ENCODE assay signal across 8 mouse cellular contexts in the genomic region with DNA sequence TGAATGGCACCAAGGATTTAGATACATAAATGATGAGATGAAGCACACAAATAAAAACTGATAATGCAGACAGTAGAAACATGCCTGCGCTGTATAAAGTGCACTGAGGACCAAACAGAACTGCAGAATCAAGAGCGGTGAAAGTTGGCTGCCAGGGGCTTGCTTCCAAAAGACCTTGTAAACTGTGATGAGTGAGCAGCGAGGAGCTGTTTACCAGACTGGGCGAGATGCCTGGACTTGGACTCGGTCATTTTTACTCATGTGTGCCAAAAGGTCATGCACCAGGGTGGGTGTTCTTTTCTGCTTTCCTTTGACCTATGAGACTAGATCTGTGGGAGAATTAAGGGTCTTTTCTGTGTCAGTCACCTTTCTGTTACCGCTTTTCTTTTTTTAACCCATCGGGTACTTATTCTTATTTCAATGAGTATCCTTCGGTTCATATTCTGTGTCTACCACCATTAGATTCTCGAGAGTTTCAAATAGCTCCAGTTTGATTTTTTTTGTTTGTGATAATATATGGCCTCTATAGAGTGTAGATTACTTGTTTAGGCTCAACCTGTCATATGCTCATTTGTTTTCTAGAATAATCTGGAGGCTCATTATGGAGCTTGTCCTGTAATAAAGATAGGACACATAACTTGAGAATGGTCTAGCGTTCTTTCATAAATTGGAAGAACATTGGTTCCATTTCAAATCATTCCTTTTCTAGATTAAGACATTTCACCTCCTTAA.
DNase-seq lines count a peak whose midpoint lies in the region; ATAC-seq lines count a peak whose summit lies in the region.

No protein-coding gene starts in this region.

- intact Hi-C loops in left cerebral cortex, postnatal 36 days (cut with DNase I): no loop called here

- peak; percentile 2 for DNase-seq in cerebellum, adult 11-12 months
- DNase-seq in right cerebral cortex, adult 18-20 months: peak; percentile 10
- DNase-seq in right cerebral cortex, postnatal 25 days: no peak
- peak; percentile 7 to 10 for DNase-seq in left cerebral cortex, postnatal 36 days (ENCODE audit: low spot score in 2 of 2)
- DNase-seq in testis, postnatal 14 days (ENCODE audit: low spot score): peak; percentile 27
- DNase-seq in thymus, postnatal 10 days (ENCODE audit: low spot score in 2 of 2): no peak

- ATAC-seq in cerebellum, adult (ENCODE audit: insufficient number of reproducible peaks, low FRiP score, low TSS enrichment): no peak
- ATAC-seq in erythroblast, adult 5-6 weeks (replicated peaks; ENCODE audit: low FRiP score, poor library complexity, severe bottlenecking): no peak

Comparison
In these comparisons a context has a peak if more than half of its experiments do, and no peak if none do; other contexts are left out.
1. DNase-seq: peak in cerebellum, adult 11-12 months (single experiment), right cerebral cortex, adult 18-20 months (single experiment), left cerebral cortex, postnatal 36 days (2 of 2) and testis, postnatal 14 days (single experiment); none in right cerebral cortex, postnatal 25 days (single experiment) and thymus, postnatal 10 days (0 of 2).